Mouse (Mus musculus) heart, postnatal 0 days (tissue): ENCODE measurements around the gene Tor4a.

ENCODE experiments used
- CTCF ChIP-seq: IDR thresholded peaks from 2 replicates; pipeline ENCODE4 v1.5.1; 2016; ENCODE audit warnings: antibody characterized with exemption, control low read depth, low read depth
- EP300 ChIP-seq: IDR thresholded peaks from 2 replicates; pipeline ENCODE4 v1.6.1; 2016; ENCODE audit warnings: antibody characterized with exemption, low read depth

GRCm38 (mm10) chr2:25227406-25227805 is 30.7 kb upstream of the Tor4a start:
- TF ChIP-seq CTCF (no peak), EP300 (no peak)
